Mouse (Mus musculus) T-helper 1 cell (primary cell): ENCODE measurements around the gene Olfr361.
"Not testable (repeated sequence)": the region's sequence is repeated elsewhere in the genome, so short reads cannot be mapped to it uniquely, and the experiment has no call there.

Source experiments
- in situ Hi-C: fragments of 300-600 bp; cut with MboI, MseI; formaldehyde crosslinking; loops from one replicate; pipeline ENCODE4 v1.15.1; 2025; ENCODE audit warnings: high pct_unique_total_duplicates

The Olfr361 gene

GRCm38 (mm10) chr2:37089190-37089589, at the start of gene Olfr361:
TSS of gene Olfr361 (minus strand) at chr2:37089290.
- in situ Hi-C loops: not testable (repeated sequence)

- in situ Hi-C loops: no loop called here
These were observed 28.7 kb upstream of the Olfr361 start, which contains the start of gene Olfr362 for GRCm38 (mm10) chr2:37117810-37118209. TSS of gene Olfr362 (minus strand) at chr2:37117910.

- in situ Hi-C loops: no loop called here
These were observed 23.6 kb downstream of the Olfr361 start, which contains the start of gene Olfr360 for GRCm38 (mm10) chr2:37065446-37065845. TSS of gene Olfr360 (plus strand) at chr2:37065746.
